Mouse (Mus musculus) embryonic stem cell, embryonic (primary cell): ENCODE measurements at regions not wholly inside any gene's neighbourhood (a gene's known extent, or its start where the extent isn't known, plus 50 kb on each side); places are given as distances from the start of the nearest gene placed in this dataset.

Experiments
- CTCF ChIA-PET, 4 experiments: fragments of 300-600 bp in 2 of 4; fragments of 350-600 bp in 2 of 4; sonication (Branson Sonifier 250); formaldehyde crosslinking; loops; one replicate each; lab custom pipeline; 2022; ENCODE audit warnings: inconsistent platforms in 2 of 4; lab: Charles Lee
- POLR2A ChIA-PET, 4 experiments: fragments of 300-600 bp in 2 of 4; fragments of 350-600 bp in 2 of 4; sonication (Branson Sonifier 250); formaldehyde crosslinking; loops; one replicate each; lab custom pipeline; 2022; ENCODE audit warnings: antibody characterized with exemption in 4 of 4, inconsistent platforms in 1 of 4; lab: Charles Lee

DNA sequence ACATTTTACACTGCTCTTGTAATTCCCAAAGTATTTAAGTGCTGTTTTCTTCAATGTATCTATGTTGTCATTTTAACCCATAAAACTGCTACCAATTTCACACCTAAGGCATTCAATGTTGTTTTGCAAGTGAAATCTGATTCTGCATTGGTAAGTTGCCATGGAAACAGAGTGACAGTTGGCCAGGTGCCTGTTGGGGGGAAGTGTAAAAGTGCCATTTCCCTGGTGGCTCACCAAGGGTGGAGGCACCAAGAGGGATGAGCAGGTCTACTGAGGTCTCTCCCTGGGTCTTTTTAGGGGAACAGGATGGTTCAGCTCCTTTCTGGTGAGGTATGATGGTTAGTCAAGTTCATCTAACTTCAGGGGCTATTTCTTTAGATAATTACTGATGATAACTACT is 331.0 kb upstream of the Sox11 start:
- CTCF ChIA-PET, result no interaction called here
- POLR2A ChIA-PET, result no interaction called here

DNA sequence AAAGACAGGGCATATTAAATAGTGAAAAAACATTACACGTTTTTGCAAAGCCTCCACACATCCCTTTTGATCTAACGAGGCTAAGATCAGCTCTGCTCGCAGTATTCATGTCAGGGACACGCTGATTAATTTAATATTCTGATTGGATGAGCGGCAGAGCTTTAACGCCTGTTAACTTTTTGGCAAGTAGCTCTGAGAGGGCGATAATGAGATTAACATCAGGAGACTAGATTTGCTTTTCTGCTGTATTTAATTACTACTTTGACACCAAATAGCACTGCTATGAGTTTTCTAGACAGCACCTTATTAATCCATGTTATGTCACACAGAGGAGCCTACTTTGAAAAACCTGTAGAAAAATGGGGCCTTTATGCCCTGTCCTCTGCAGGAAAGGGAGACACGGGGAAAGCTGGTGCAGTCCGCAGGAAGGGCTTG is 328.3 kb upstream of the Sox11 start:
- CTCF ChIA-PET, result no interaction called here
- POLR2A ChIA-PET, result no interaction called here

DNA sequence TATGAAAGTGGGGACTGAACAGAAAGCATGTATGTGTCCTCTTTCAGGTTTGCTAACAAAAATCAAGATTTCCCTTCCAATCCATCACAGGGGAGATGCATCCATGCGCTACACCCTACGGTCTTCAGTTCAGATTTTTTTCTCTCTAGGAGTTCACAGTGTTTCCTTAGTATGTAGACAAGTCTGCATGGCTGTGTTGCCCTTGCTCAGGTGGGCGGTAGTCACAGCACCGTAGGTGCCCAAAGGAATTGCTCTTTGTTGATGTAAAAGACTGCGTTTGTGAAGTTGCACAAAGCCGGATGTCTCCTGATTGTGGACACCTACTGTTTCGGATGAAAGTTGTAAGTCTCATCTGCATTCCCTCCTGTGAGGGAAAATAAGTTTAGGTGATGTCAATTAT is 327.8 kb upstream of the Sox11 start:
- POLR2A ChIA-PET, result no interaction called here

DNA sequence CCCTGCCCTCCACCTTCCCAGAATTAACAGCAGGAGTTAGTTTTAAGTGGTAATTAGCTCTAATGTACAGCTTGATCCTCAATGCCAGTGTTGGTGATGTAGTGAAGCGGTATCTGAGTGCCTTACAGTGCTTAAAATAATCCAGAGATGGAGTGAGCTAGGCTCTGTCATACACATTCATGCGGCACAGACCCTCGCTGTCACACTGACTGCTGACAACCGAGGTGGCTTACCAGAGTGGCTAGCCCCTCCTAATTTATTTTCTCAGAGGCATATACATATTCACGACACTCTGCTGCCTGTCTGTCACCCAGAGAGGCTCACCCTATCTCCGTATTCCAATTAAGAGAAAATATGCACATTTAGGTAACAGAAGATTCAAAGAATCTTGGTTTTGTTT is 327.2 kb upstream of the Sox11 start:
- CTCF ChIA-PET, result no interaction called here
- POLR2A ChIA-PET, result no interaction called here

More for the DNA sequence above, 327.8 kb upstream of the Sox11 start:
- CTCF ChIA-PET, result no interaction called here

DNA sequence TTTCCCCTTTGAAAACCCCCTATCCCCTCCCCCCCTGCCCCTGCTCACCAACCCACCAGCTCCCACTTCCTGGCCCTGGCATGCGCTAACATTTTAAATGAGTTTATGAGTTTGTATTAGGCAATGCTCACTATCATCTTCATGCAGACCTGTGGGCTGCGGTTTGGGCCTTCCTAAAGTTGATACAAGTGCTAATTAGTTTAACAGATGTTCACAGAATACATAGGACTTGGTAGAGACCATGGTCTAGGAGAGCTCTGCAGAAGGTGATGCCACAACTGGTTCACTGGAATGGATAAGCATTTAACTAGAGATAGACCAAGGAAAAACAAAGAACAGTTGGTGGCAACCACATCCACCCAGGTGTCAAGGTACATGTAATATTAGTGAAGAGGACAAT is 324.1 kb upstream of the Sox11 start:
- POLR2A ChIA-PET, result no interaction called here
- CTCF ChIA-PET, result no interaction called here

DNA sequence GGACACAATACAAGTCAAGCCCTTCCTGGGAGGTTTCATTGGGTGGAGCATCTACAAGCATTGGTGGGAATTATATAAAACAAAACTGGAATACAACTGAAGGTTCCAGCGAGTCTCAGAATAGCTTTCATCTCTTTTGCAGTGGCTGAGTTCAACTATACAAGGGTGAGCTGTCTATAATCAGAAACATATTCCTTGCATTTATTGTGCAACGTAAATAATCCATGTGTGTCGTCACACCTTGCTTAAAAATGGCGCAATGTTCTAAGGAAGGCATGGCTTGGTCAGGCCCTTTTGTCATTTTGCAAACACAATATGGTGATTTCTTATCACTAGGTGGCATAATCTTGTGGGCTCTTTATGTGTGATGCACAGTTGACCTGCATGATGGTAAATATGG is 320.8 kb upstream of the Sox11 start:
- ChIA-PET CTCF (interaction anchor here in 1 of 4 experiments (0.7 kb wide), 1 partner anchor 287 kb away, joined by 9 read pairs; no protein-coding TSS in a partner anchor), POLR2A (no interaction called here)

DNA sequence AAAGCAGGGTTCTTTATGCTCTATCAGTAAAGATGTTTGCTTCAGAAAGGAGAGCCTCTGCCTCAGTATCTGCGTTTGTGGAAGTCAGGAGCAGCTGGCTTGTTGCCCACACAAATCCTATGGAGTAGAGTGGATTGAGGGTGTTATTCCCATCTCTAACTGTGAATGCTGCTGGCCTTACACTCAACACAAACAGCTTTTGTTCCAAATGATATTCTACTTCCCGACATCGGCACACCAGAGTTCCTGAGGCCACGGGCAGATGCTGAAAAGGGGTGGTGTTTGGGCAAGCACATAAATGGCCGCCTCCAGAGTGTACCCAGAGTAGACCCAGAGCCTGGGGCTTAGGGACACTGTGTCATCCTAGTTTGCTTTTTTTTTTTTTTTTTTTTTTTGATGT is 320.3 kb upstream of the Sox11 start:
- POLR2A ChIA-PET, result interaction anchor here in 1 of 4 experiments (0.6 kb wide), 1 partner anchor 90 kb away, joined by 4 read pairs; no protein-coding TSS in a partner anchor
- CTCF ChIA-PET, result interaction anchor here in 1 of 4 experiments (0.7 kb wide), 1 partner anchor 287 kb away, joined by 9 read pairs; no protein-coding TSS in a partner anchor

DNA sequence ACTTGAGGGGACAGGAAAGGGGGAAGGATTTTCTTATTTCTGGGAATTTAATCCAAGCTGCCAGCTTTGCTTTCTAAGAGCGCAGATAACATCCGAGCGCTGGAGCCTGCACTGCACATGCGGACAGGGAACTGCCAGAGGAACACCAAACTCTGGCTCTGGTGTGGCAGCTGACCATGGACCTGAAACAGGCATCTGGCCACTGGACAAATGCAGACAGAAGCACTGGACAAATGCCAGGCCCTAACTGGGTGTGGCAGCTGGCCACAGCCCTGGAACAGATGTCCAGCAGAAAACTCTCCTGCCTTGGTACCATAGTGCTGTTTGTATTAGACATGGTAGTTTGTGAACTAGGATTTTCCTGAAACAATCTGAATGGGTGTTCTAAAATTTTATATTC is 315.2 kb upstream of the Sox11 start:
- CTCF ChIA-PET, result no interaction called here
- POLR2A ChIA-PET, result no interaction called here

DNA sequence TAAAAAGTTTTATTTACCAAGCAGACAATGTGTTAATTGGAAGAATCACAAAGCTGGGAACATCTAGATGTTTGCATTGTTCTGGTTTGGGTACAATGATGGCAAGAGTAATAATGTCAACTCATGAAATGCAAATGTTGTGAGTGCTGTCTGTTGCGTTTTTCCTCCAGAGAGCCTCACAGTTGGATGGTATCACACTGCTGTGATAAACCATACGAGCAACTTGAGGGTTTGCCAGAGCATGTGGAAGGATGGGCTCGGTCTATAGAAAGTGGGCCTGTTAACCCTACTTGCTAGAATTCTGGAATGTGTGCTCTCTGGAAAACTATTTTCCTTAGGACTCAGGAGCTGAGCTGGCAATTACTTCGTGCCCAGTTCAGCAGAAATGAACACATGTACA is 311.2 kb upstream of the Sox11 start:
- POLR2A ChIA-PET, result no interaction called here
- CTCF ChIA-PET, result no interaction called here

DNA sequence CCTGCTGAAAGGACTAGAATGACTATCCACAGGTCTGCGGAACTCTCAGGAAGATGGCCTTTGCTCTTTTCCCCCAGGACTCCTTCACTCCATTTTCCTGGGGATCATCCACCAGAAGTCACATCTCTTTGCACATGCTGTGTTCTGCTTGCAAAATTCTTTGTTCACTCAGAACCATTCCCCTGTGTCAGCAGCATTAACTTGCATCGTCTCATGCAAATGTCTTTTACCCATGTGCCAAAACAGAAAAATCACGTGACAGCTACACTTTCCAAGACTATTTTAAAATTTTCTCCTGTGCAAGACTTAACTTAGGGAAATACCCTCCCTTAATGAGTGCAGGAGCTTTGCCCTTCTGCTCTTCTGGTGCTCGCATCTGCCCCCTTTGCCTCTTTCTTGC is 306.2 kb upstream of the Sox11 start:
- ChIA-PET CTCF (no interaction called here), POLR2A (no interaction called here)

DNA sequence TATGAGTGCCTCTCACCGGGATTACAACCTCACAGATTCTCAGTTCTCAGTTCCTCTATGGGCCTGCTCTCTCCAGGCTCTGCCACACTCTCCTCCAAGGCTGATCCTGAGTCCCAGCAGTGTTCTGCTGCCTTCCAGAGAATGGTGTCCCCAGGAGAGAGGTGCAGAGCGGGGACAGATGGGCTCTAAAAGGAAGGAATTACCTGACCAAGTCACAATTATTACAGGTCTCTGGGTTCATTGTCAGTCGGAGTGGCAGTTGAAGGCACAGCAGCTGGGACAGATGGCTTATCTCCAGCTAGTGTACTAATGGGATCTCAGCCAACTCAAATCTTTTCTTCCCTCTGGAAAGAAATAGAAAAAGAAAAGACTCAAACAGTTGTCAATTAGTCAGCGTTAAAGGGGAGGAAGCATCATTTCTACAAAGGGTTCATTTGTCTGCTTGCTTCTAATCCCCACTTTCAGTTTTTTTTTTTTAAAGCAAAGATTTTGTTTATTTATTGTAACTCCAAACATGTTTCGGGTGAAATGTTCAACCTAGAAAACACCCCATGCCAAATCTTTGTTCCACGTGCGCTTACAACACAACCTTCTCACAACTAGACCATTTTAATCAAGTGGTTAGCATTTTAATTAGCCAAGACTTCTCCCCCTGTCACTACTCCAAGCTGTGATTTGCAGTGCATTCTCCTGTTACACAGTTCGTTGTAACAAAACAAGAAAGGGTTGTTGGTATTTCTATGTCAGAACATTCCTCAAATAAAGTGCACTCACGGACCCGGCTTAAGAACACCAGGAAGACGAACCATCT is 304.3 kb upstream of the Sox11 start:
- ChIA-PET CTCF (no interaction called here), POLR2A (interaction anchor here in 1 of 4 experiments (0.6 kb wide), 1 partner anchor 79 kb away, joined by 3 read pairs; no protein-coding TSS in a partner anchor)

DNA sequence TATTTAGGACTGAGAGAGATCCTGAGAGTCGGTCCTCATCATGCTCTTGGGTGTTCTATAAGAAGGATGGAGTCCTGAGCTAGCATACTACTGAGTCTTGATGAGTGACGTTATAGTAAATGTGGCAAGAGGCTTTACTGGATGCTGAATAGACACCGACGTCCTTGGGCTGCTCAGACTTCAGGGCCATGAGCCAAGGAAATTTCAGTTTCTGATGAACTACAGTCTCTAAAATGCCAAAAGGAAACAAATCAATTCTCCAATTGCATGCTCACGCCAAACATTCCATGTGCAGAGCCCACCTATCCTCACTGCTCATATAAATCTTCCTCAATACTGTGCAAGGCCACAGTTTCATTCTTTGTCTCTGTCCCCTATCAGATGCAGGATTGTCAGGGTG is 277.2 kb upstream of the Sox11 start:
- ChIA-PET POLR2A (no interaction called here), CTCF (no interaction called here)

DNA sequence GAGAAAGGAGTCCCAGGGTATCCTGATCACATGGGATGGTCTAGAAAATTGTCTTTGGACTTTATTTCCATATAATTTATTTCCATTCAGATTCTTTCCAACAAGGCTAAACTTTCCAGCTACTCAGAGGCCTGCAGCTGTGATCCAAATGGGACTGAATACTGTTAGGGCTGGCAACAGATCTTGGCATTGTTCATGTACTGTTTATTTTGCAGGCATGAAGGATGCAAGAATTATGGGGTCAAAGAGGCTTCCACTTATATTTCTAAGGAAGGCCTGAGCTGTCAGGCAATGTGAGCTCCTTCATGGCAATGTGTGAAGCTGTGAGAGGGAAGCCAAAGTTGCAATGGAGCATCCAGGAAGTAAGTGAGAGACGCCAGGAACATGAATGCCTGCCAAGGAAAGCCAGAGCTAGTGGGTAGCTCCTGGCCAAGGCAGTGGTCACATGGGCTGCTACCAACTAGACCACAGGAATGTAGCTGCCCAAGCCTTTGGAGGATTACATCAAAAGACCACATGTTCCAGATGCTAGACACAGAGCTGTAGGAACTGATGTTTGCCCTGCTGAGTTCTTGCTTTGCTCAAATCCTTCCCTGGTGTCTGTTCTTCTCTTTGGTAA is 261.8 kb upstream of the Sox11 start:
- ChIA-PET CTCF (interaction anchor here in 1 of 4 experiments (0.6 kb wide), 2 partner anchors 616 to 1043 kb away, joined by 3 to 5 read pairs; no protein-coding TSS in a partner anchor), POLR2A (no interaction called here)

DNA sequence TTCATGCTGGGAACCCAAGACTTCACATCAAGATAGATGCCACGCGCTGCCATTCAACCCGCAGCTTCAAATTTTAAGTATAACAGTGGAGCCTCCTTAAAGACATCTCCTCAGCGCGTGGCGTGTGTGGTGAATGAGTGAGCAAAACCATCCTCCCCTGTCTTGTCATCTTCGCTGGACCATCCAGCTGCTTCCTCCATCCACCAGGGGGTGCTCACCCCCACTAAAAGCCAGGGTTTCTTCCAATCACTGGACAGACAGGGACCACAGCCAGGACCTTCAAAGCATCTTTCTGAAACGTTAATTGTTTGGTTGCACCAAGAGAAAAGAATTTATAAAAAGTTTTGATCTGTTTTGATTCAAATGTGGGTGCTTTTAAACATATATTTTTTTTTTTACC is 256.8 kb upstream of the Sox11 start:
- CTCF ChIA-PET, result interaction anchor here (0.6 to 1.1 kb wide), 11 partner anchors 15 to 1026 kb away, joined by 3 to 7 read pairs (median 4); no protein-coding TSS in a partner anchor
- POLR2A ChIA-PET, result interaction anchor here in 1 of 4 experiments (1.1 kb wide), 1 partner anchor 96 kb away, joined by 3 read pairs; no protein-coding TSS in a partner anchor

DNA sequence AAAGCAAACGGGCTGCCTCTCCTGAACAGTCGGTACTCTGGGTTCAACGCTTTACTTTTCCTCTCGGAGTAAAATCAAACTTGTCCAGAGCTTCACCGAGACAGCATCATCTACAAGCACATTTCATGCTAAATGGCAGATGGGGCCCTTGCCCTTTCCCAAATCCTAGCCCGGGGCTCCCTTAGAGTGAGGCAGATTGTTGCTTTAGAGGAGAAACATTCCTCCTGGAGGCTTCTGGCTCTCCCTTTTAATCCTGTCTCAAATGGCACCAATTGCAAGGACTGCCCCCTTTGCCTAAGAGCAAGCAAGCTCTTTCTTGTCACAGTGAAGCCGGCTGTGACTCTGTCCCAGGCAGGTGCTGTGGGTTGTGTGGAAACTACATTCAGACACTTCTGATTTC is 255.5 kb upstream of the Sox11 start:
- ChIA-PET POLR2A (interaction anchor here in 1 of 4 experiments (0.7 kb wide), 1 partner anchor 11 kb away, joined by 4 read pairs; no protein-coding TSS in a partner anchor), CTCF (no interaction called here)

DNA sequence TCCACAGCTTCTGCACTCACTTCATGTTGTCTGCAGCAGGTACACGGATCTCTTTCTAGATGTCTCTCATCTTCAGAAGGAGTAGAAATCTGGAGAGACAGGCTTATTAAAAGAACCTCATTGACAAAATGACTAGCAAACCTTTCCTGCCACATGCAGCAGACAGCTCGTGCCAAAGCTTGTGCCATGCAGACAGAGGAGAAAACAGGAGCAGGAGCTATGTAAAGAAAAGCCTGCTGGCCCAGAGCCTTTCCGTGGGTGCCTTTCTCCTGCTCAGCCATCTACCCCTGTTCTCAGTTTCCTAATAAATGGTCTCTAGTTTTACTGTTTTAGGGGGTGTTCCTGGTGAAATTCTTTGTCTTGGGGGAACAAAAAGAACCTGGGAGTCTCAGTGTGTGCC is 254.9 kb upstream of the Sox11 start:
- CTCF ChIA-PET, result no interaction called here

DNA sequence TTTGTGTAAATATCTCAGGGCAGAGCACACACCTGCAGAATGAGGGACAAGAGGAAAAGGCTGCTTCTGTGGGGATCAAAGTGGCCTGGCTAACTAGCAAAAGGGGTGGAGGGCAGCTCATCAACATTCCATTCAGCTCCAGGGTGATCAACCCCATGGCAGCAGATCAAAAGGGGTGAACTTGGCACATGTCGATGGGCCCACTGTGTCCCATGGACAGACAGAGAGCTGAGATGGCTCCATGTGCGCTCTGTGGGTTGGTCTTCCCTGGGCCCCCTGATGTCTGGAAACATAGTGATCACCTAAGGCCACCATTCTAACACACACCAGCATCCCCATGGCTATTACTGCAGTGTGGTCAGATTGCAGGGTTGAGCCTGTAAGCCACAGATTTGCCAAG is 253.2 kb upstream of the Sox11 start:
- ChIA-PET POLR2A (no interaction called here), CTCF (no interaction called here)

More for the DNA sequence above, 254.9 kb upstream of the Sox11 start:
- POLR2A ChIA-PET, result no interaction called here

DNA sequence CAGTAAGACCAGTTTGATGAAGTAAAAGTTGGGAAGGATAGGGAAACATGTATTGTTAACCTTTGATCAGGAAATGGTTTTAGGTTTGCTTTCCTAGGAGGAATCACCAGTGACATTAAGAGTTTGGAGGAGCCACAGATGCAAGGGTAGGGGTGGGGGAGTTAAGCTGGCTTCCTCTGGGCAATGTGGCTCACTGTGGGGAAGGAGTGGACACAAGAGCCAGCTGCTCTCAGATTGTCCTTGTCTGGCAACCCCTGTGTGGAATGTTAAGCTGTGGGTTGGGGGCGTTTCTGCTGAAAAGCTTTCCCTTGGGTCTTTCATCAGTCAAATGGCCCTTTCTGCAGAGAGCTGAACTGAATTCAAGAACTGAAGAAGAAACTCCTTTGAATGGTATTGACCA is 251.1 kb upstream of the Sox11 start:
- ChIA-PET POLR2A (no interaction called here), CTCF (interaction anchor here in 1 of 4 experiments (1.0 kb wide), 1 partner anchor 839 kb away, joined by 3 read pairs; no protein-coding TSS in a partner anchor)

DNA sequence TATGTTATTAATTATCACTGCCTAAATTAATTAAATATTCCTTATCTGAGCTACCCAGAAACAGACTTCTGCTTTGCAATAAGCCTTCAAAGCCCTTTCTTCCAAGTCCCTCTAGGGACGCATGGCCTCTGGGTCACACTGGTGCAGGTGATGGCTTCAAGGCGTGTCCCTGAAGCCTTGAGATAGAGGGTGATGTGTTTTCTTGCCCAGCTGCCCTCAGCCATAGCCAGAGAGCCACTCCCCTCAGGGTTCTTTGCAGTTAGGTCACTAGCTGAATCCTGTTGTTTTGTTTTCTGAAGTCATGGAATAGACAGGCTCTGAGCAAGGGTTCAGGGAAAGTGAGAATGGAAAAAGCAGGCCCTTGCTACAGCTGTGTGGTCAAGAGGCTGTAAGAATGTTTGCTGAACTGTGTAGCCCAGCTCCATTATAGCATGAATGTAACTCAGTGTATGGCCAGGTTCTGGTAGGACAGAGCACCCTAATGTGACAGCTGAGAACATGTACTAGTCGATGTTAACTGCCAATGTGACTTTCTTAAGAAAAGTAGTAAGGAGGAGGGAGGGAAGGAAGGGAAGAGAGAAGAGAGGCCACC is 233.8 kb upstream of the Sox11 start:
- ChIA-PET POLR2A (no interaction called here), CTCF (no interaction called here)

DNA sequence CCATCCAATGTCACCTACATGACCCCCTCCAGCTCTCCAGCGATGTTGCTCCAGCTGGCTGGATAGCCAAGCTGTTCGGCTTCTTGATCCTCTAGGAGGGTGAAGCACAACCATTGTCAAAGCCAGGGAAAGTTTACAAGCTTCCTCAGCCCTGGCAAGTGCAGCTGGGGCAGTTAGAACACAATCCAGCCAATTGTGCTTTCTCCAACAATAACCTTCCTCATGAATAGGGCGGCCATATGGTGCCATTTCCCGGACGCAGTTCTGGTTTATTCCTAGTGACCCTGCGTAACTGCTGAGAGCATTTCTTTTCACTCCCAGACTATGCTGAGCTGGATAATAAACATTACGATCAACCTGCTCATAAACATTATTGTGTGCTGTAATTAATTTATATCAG is 233.3 kb upstream of the Sox11 start:
- CTCF ChIA-PET, result no interaction called here

More for the DNA sequence above, 233.3 kb upstream of the Sox11 start:
- POLR2A ChIA-PET, result no interaction called here
